Mouse (Mus musculus) thymus, postnatal 0 days (tissue): ENCODE data around the gene Txn1. TPM values are rescaled to one million over a fixed set of nuclear protein-coding genes. Genes with fewer than 3 reads are reported as not detected.

Source experiments
- DNase-seq: peaks from one replicate; pipeline ENCODE4 v3.0.0-alpha.2; 2015; ENCODE audit warnings: low spot score
- polyA plus RNA-seq: library from polyadenylated mRNA; unstranded; fragments of >200 nt; fragmentation: Nextera tagmentation; extraction: Ambion mirVana; gene quantifications from 2 replicates; pipeline ENCODE4 v1.2.1, GENCODE M21; 2015

Txn1 gene
- polyA plus RNA-seq, 1 experiment from 2014 or later: 724 TPM

DNA sequence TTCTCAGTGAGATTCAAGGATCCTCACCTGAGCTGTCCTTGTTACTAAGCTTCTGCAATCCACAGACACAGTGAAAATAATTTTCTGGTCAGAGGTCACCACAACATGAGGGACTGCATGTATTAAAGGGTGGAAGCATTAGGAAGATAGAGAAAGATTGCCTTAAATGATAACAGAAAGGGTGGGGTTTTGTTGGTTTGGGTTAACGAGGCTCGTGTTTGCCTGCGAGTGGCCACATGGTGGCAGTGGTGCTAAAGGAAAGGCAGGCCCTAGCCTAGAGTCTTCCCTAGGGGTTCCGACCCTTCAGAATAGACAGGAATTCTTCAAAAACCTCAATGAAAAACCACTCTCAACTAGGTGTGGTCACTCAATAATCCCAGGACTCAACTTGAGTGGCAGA is 55.0 kb downstream of the Txn1 start:
- DNase-seq: peak; percentile 59

DNA sequence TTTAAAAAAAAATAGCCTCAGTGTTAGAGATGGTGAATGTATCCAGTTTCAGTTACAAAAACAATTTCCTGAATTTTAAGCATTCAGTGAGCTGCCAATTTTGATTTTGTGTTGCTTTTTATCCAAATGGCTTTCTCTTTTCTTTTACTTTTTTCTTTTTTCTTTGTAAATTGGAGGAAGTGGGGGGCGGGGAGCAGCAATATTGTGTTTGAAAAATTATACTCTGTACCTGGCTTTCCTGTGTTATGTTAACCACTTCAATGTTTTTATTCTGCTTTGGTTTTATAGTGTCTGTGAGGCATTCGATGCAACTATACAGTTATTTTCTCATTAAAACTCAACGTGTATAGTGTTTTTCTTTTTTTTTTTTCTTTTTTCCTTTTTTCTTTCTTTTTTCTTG is 59.6 kb downstream of the Txn1 start:
- DNase-seq: peak; percentile 33

DNA sequence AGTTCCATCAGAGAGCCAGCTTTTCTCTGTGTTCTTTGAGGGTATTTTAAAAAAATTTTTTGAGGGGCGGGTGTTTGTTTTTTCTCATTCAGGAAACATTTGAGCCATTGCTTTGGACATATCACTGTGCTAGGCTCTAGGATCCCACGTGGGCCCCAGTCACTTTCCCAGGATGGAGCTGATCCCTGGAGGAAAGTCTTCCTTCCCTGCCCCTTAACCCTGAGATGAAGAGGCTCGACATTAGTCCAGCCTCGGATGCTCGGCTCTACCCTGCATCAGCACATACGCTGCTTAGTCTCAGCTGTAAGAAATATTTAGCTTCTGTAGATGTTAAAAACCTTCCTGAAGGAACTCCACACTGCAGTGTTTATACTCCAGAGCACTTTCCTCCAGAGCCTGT is 60.3 kb downstream of the Txn1 start:
- no peak for DNase-seq

DNA sequence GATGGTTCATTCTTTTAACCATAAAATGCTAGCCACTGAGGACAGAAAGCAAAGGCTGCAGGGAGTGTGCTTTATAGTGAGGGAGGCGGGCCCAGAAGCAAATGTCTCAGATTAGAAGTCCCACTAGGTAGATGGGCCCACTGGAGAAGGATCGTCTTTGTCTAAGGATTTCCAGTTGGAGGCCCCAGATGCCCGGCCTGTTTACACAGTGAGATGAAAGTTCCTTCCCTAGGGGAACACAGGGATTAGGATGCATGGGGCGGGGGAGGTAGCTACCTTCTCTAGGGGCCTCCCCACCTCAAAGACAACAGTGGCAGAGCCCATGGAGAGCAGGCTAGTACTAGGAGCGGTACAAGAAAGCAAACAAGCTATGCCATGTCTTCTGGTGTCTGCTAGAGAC is 61.1 kb downstream of the Txn1 start:
- DNase-seq: no peak

Other genes starting within 250 kb of the Txn1 start
- 37.6 and 41.5 TPM in 2 replicates for gene Akap2, start 238.8 kb downstream of the Txn1 start, polyA plus RNA-seq
- gene D630039A03Rik, start 40.1 kb downstream of the Txn1 start, polyA plus RNA-seq: 0.13 and 0.16 TPM in 2 replicates
- gene Txndc8, start 52.7 kb upstream of the Txn1 start, polyA plus RNA-seq: not detected in 2 replicates